Mouse (Mus musculus) thymus, adult 2 months (tissue): ENCODE results near the gene Cdh23.

Experiments
- CTCF ChIP-seq: fragments of 200-500 bp; IDR thresholded peaks from 2 replicates; pipeline ENCODE4 v1.5.1; 2012; ENCODE audit warnings: mild to moderate bottlenecking, control low read depth, low read length, moderate library complexity, borderline replicate concordance; ENCODE audit not compliant: control insufficient read depth, poor library complexity, insufficient read depth; ENCODE audit errors: extremely low read depth
- POLR2A ChIP-seq: fragments of 200-500 bp; IDR thresholded peaks from 2 replicates; pipeline ENCODE4 v1.6.1; 2012; ENCODE audit warnings: mild to moderate bottlenecking, low read length, control low read depth, moderate library complexity; ENCODE audit not compliant: control insufficient read depth, poor library complexity, insufficient read depth; ENCODE audit errors: extremely low read depth

DNA sequence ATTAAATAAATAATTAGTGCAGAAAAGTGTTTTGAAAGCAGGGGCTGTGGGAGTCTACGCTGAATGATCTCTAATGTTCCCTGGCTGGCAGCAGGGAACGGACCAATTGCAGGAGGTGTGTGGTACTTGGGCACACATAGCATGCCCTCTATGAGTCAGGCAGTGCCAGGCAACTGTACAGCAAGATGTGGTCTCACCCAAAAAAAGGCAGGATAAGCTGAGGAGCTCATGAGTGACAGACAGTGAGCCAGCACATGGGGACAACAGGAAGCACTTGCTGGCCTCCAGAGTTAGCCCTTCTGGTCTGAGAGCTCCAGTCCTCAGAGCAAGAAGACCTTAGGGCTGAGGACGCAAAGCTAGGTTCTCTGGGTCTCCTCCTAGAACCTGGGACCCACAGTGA is 121.4 kb downstream of the Cdh23 start:
- TF ChIP-seq CTCF (no peak), POLR2A (no peak)
